Mouse (Mus musculus): Measurements from ENCODE around the gene Kdm7a. TPM values are rescaled to one million over a fixed set of nuclear protein-coding genes. Genes with fewer than 3 reads are reported as not detected.

The Kdm7a gene
- polyA plus RNA-seq, 1 experiment from 2014 or later, result 8.5 TPM

DNA sequence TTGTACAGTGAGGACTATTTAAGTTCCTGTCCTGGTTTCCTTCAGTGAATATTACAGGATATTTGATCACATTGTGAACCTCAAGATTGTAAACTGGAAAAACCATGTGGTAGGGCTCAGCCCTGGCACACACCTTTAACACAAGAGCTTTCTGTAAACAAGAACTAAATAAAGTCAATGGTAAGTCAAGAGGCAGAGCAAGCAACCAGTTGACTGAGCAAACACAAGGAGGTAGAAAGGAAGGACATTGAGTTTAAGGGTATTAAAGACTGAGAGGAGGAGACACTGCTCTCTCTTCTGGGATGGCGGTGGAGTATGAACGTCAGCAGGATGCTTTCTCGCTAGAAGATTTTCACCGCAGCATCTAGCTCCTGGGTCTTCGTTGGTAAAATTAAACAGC is 13.6 kb downstream of the Kdm7a start:
- 82% methylated on average over 5 of the region's 5 CpGs for WGBS
- Histone ChIP-seq H3K9ac (ENCODE audit: low read depth, low read length) (no peak overlapping the region), H3K27ac (ENCODE audit: low read depth, low read length) (no peak overlapping the region), H3K9me3 (ENCODE audit: control insufficient read depth, low read length) (no peaks in the 10 kb centered on the region), H3K4me3 (ENCODE audit: low read depth, low read length) (no peak overlapping the region), H3K36me3 (ENCODE audit: control insufficient read depth, insufficient read depth, low read length) (no peaks in the 10 kb centered on the region), H3K27me3 (replicated peaks; ENCODE audit: control insufficient read depth, insufficient read depth, low read length) (no peaks in the 10 kb centered on the region), H3K4me2 (no peak overlapping the region), H3K4me1 (replicated peaks; ENCODE audit: control insufficient read depth, insufficient read depth, low read length) (no peaks in the 10 kb centered on the region)
- DNase-seq (ENCODE audit: low spot score) (no peak), ATAC-seq (replicated peaks; ENCODE audit: low FRiP score) (no peak)

DNA sequence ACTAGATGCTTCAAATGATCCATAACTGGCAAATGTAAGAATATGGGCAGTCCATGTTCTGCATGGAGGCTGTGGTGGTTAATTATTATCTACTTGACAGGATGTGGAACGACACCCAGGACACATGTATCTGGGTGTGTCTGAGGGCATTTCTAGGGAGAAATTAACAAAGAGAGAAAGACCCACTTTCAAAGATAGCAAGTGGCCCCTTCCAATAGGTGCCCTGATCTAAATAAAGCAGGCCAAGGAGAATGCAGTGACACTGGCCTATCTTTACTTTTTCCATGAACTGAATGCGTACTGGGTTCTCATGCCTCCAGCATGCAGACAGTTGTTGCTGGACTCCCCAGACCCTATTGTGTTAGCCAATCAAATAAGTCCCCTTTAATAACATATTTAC is 15.1 kb downstream of the Kdm7a start:
- H3K4me2 ChIP-seq, result no peak overlapping the region
- H3K27ac ChIP-seq (ENCODE audit: low read depth, low read length), result no peak overlapping the region
- H3K9ac ChIP-seq (ENCODE audit: low read depth, low read length), result no peak overlapping the region
- no peaks in the 10 kb centered on the region for H3K27me3 ChIP-seq (replicated peaks; ENCODE audit: control insufficient read depth, insufficient read depth, low read length)
- no peak overlapping the region for H3K4me3 ChIP-seq (ENCODE audit: low read depth, low read length)
- H3K4me1 ChIP-seq (replicated peaks; ENCODE audit: control insufficient read depth, insufficient read depth, low read length), result no peaks in the 10 kb centered on the region
- DNase-seq (ENCODE audit: low spot score), result no peak
- H3K9me3 ChIP-seq (ENCODE audit: control insufficient read depth, low read length), result no peaks in the 10 kb centered on the region
- WGBS, result 51% methylated on average over 2 of the region's 2 CpGs
- no peak for ATAC-seq (replicated peaks; ENCODE audit: low FRiP score)
- H3K36me3 ChIP-seq (ENCODE audit: control insufficient read depth, insufficient read depth, low read length), result no peaks in the 10 kb centered on the region

DNA sequence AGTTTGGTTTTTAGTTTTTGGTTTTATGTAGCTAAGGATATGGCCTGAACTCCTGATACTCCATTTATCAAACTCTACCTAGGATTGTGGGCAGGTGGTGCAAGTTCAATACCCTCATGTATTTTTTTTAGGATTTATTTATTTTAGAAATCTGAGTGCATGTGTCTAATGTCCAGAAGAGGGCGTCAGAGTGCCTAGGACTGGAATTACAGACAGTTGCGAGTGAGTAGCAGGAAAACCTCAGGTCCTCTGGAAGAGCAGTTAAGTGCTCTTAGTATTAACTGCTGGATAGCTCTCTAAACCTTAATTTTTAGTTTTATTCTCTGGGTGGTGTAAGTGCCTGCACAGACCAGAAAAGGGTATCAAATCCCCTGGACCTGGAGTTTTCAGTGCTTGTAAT is 19.4 kb downstream of the Kdm7a start:
- Histone ChIP-seq H3K9ac (ENCODE audit: low read depth, low read length) (no peak overlapping the region), H3K9me3 (ENCODE audit: control insufficient read depth, low read length) (no peaks in the 10 kb centered on the region), H3K4me3 (ENCODE audit: low read depth, low read length) (no peak overlapping the region), H3K36me3 (ENCODE audit: control insufficient read depth, insufficient read depth, low read length) (no peaks in the 10 kb centered on the region), H3K27me3 (replicated peaks; ENCODE audit: control insufficient read depth, insufficient read depth, low read length) (no peaks in the 10 kb centered on the region), H3K27ac (ENCODE audit: low read depth, low read length) (no peak overlapping the region), H3K4me2 (no peak overlapping the region), H3K4me1 (replicated peaks; ENCODE audit: control insufficient read depth, insufficient read depth, low read length) (no peaks in the 10 kb centered on the region)
- DNase-seq (ENCODE audit: low spot score) (no peak), ATAC-seq (replicated peaks; ENCODE audit: low FRiP score) (no peak)
- WGBS, result 16% methylated on average over 2 of the region's 2 CpGs

DNA sequence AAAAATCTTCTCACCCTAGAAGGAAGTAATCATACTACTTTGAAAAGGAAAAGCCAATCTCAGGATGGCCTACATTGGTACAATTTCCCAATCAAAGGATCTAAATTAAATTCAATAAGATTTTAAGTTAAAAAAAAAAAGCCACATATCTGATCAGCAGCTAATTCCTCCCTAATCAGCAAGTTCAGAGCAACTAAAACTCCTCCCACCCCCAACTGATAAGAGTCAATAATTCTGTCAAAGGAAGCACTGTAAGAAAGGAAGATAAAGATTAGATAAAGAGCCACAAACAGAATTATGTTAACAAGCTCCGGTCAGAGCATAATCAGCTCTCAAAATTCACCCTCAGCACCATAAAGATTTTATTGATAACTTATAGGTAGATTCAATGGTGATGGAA is 37.5 kb downstream of the Kdm7a start:
- H3K27ac ChIP-seq (ENCODE audit: low read depth, low read length), result no peak overlapping the region
- ATAC-seq (replicated peaks; ENCODE audit: low FRiP score) (no peak), DNase-seq (ENCODE audit: low spot score) (no peak)
- no peak overlapping the region for H3K4me3 ChIP-seq (ENCODE audit: low read depth, low read length)
- H3K4me2 ChIP-seq, result no peak overlapping the region
- no peak overlapping the region for H3K9ac ChIP-seq (ENCODE audit: low read depth, low read length)
- H3K4me1 ChIP-seq (replicated peaks; ENCODE audit: control insufficient read depth, insufficient read depth, low read length), result no peaks in the 10 kb centered on the region
- 40% methylated on average over 1 of the region's 1 CpGs for WGBS
- no peaks in the 10 kb centered on the region for H3K27me3 ChIP-seq (replicated peaks; ENCODE audit: control insufficient read depth, insufficient read depth, low read length)
- no peaks in the 10 kb centered on the region for H3K9me3 ChIP-seq (ENCODE audit: control insufficient read depth, low read length)
- no peaks in the 10 kb centered on the region; the same call in 1 of the 2 replicates for H3K36me3 ChIP-seq (ENCODE audit: control insufficient read depth, insufficient read depth, low read length)

DNA sequence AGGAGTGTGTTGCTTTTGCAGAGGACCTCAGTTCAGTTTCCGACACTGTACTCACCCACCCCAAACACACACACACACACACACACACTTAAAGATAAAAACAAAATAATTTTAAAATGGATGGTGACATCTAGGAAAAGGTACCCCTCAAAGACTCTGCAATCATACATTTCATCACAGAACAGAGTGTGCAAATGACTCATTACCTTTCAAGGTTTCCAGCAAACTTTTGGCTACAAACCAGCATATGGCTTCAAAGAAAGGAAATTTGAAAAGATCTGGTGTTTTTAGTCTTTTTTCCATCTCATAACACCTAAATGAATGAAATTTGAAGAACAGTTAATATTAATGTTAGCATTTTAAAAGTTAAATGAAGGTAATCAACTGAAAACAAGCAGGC is 41.7 kb downstream of the Kdm7a start:
- H3K36me3 ChIP-seq (ENCODE audit: control insufficient read depth, insufficient read depth, low read length), result no peaks in the 10 kb centered on the region; the same call in 1 of the 2 replicates
- WGBS, result 97% methylated on average over 1 of the region's 1 CpGs
- ATAC-seq (replicated peaks; ENCODE audit: low FRiP score) (no peak), DNase-seq (ENCODE audit: low spot score) (no peak)
- H3K27ac ChIP-seq (ENCODE audit: low read depth, low read length), result no peak overlapping the region
- H3K9me3 ChIP-seq (ENCODE audit: control insufficient read depth, low read length), result no peaks in the 10 kb centered on the region
- H3K27me3 ChIP-seq (replicated peaks; ENCODE audit: control insufficient read depth, insufficient read depth, low read length), result no peaks in the 10 kb centered on the region
- H3K4me3 ChIP-seq (ENCODE audit: low read depth, low read length), result no peak overlapping the region
- H3K9ac ChIP-seq (ENCODE audit: low read depth, low read length), result no peak overlapping the region
- H3K4me1 ChIP-seq (replicated peaks; ENCODE audit: control insufficient read depth, insufficient read depth, low read length), result no peaks in the 10 kb centered on the region
- no peak overlapping the region for H3K4me2 ChIP-seq

DNA sequence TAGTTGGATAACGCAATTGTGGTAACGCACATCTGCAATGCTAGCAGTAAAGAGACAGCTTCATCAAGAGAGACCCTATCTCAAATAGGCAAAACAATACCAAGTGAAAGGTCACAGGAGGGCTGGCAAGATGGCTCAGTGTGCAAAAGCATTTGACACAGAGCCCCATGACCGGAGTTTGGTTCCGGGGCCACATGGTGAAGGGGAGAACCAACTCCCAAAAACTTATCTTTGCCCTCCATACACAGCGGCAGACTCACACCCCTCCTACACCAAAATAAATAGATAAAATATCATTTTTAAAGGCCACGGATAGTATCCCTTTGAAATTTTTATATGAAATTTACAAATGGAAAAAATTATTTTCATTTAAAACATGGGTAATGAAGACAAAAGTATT is 44.6 kb downstream of the Kdm7a start:
- Histone ChIP-seq H3K36me3 (ENCODE audit: control insufficient read depth, insufficient read depth, low read length) (no peaks in the 10 kb centered on the region; the same call in 1 of the 2 replicates), H3K27me3 (replicated peaks; ENCODE audit: control insufficient read depth, insufficient read depth, low read length) (no peaks in the 10 kb centered on the region), H3K9me3 (ENCODE audit: control insufficient read depth, low read length) (no peaks in the 10 kb centered on the region), H3K9ac (ENCODE audit: low read depth, low read length) (no peak overlapping the region), H3K4me1 (replicated peaks; ENCODE audit: control insufficient read depth, insufficient read depth, low read length) (no peaks in the 10 kb centered on the region), H3K27ac (ENCODE audit: low read depth, low read length) (no peak overlapping the region), H3K4me2 (no peak overlapping the region), H3K4me3 (ENCODE audit: low read depth, low read length) (no peak overlapping the region)
- DNase-seq (ENCODE audit: low spot score) (no peak), ATAC-seq (replicated peaks; ENCODE audit: low FRiP score) (peak; percentile 57)
- WGBS, result 75% methylated on average over 6 of the region's 6 CpGs

DNA sequence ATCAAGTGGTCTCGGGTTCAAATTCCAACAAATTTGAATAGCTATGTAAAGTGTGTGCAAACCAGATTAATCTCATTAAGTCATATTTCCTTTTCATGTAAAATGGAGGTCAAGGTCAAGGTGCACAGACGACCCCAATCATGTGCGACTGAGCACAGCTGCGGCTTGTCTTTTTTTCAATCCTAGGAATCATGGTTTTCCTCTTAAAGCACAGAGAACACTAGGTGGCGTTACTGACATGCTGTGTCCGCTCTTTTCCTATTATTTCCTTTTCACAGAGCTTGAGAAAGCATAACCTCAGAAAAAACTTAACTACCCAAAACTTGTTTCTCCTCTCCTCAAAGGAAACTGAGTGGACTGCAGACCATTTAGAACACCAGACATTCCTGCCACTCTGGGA is 60.5 kb downstream of the Kdm7a start:
- Histone ChIP-seq H3K9me3 (ENCODE audit: control insufficient read depth, low read length) (no peaks in the 10 kb centered on the region), H3K27me3 (replicated peaks; ENCODE audit: control insufficient read depth, insufficient read depth, low read length) (no peaks in the 10 kb centered on the region), H3K4me3 (ENCODE audit: low read depth, low read length) (no peak overlapping the region), H3K27ac (ENCODE audit: low read depth, low read length) (no peak overlapping the region), H3K4me2 (no peak overlapping the region), H3K9ac (ENCODE audit: low read depth, low read length) (no peak overlapping the region), H3K4me1 (replicated peaks; ENCODE audit: control insufficient read depth, insufficient read depth, low read length) (no peaks in the 10 kb centered on the region), H3K36me3 (ENCODE audit: control insufficient read depth, insufficient read depth, low read length) (peaks cover 9% of the 10 kb centered on the region)
- no peak for ATAC-seq (replicated peaks; ENCODE audit: low FRiP score)
- no peak for DNase-seq (ENCODE audit: low spot score)
- 74% methylated on average over 6 of the region's 6 CpGs for WGBS

DNA sequence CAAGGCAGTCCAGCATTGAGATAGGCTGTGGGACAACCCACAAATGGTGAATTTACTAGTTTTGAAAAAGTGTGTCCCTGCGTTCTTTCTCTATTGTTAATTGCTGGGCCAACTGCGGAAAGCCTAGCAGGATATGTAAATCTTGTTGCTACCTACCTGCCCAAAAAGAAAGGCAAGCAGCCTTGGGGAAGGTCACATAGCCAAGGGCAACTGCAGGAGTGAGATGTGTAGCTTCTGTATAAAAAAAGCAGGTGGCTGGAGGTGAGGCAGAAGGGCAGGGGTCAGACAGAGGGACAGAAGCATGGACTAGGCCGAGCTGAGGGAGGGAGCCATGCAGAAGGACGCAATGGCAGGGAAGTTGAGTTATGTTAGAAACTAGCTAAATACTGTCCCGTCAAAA is 74.0 kb downstream of the Kdm7a start:
- 67% methylated on average over 5 of the region's 5 CpGs for WGBS
- H3K9me3 ChIP-seq (ENCODE audit: control insufficient read depth, low read length), result no peaks in the 10 kb centered on the region; the same call in 1 of the 2 replicates
- no peak overlapping the region for H3K27ac ChIP-seq (ENCODE audit: low read depth, low read length)
- H3K27me3 ChIP-seq (replicated peaks; ENCODE audit: control insufficient read depth, insufficient read depth, low read length), result no peaks in the 10 kb centered on the region
- no peaks in the 10 kb centered on the region for H3K36me3 ChIP-seq (ENCODE audit: control insufficient read depth, insufficient read depth, low read length)
- H3K9ac ChIP-seq (ENCODE audit: low read depth, low read length), result no peak overlapping the region
- no peak overlapping the region for H3K4me2 ChIP-seq
- ATAC-seq (replicated peaks; ENCODE audit: low FRiP score), result no peak
- no peak for DNase-seq (ENCODE audit: low spot score)
- no peak overlapping the region for H3K4me3 ChIP-seq (ENCODE audit: low read depth, low read length)
- H3K4me1 ChIP-seq (replicated peaks; ENCODE audit: control insufficient read depth, insufficient read depth, low read length), result no peaks in the 10 kb centered on the region

DNA sequence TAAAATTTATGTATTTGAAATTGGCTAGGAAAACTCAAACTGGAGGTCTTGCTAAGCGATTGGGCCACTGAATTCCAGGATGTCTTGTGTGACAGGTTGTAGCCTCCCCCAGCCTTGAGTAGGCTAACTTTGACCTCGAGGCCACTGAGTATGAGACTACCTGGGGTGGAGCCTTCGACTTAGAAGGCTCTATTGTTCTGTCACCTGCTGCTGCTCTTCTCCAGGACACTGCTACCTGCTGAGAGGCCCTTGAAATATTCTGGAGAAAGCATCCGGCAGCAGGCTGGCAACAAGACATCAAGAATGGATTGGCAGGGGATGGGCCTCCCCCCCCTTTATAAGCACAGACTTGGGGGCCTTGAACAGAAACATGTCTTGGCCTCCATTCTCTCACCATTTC is 75.1 kb downstream of the Kdm7a start:
- Histone ChIP-seq H3K9me3 (ENCODE audit: control insufficient read depth, low read length) (no peaks in the 10 kb centered on the region; the same call in 1 of the 2 replicates), H3K27ac (ENCODE audit: low read depth, low read length) (no peak overlapping the region), H3K36me3 (ENCODE audit: control insufficient read depth, insufficient read depth, low read length) (no peaks in the 10 kb centered on the region), H3K4me3 (ENCODE audit: low read depth, low read length) (no peak overlapping the region), H3K9ac (ENCODE audit: low read depth, low read length) (no peak overlapping the region), H3K4me2 (no peak overlapping the region), H3K27me3 (replicated peaks; ENCODE audit: control insufficient read depth, insufficient read depth, low read length) (no peaks in the 10 kb centered on the region), H3K4me1 (replicated peaks; ENCODE audit: control insufficient read depth, insufficient read depth, low read length) (no peaks in the 10 kb centered on the region)
- no peak for ATAC-seq (replicated peaks; ENCODE audit: low FRiP score)
- 45% methylated on average over 4 of the region's 4 CpGs for WGBS
- DNase-seq (ENCODE audit: low spot score), result no peak
